Mouse (Mus musculus) heart, postnatal 0 days (tissue): ENCODE results near the gene Mfsd4b4.

Source experiments
- CTCF ChIP-seq: IDR thresholded peaks from 2 replicates; pipeline ENCODE4 v1.5.1; 2016; ENCODE audit warnings: antibody characterized with exemption, control low read depth, low read depth
- EP300 ChIP-seq: IDR thresholded peaks from 2 replicates; pipeline ENCODE4 v1.6.1; 2016; ENCODE audit warnings: antibody characterized with exemption, low read depth

DNA sequence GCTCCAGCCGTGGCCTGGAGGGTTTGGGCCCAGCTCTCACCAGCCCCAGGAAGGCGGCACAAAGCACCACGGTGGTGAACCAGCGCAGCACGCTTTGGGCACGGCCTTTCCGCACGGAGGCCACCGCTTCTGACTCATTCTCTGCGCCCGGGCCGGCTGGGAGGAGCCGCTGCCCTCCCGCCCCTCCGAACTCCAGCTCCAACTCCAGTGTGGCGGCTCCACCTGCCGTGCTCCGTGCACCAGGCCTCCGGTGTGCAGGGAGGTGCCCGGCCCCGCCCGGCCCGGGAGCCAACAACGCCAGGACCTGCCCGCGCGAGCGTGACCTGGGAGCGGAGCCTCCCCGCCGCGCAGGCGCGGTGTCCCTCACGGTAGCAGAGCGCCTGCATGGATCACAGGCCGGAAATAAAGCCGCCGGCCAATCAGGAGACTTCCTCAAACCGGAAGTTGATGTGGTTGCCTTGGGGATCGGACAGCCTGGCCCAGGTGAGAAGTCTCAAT lies at the start of gene Mfsd4b4:
- TF ChIP-seq CTCF: no peak
- 0 out of 2 replicates have a peak, but pooled peaks have one; percentile 37 for TF ChIP-seq EP300
